Mouse (Mus musculus) neural tube, embryonic 11.5 days (tissue): ENCODE measurements around the gene Tsen2. TPM values are rescaled to one million over a fixed set of nuclear protein-coding genes. Genes with fewer than 3 reads are reported as not detected.

ENCODE experiments used
- ATAC-seq: fragments of 200-750 bp; cut with Nextera tagmentation; 2 replicates; pipeline ENCODE4 v1.8.0; 2017; ENCODE audit warnings: moderate number of reproducible peaks, mild to moderate bottlenecking, moderate TSS enrichment, moderate library complexity; ENCODE audit not compliant: insufficient read depth, low FRiP score, low TSS enrichment
- DNase-seq: peaks from one replicate; pipeline ENCODE4 v3.0.0-alpha.2; 2015; ENCODE audit warnings: low spot score
- H3K27ac ChIP-seq: fragments of 300-500 bp; sonication (generic); 2 replicates; pipeline ENCODE4 v1.5.1; 2014; ENCODE audit warnings: low read depth, mild to moderate bottlenecking, low read length
- H3K27me3 ChIP-seq: fragments of 300-500 bp; sonication (generic); 2 replicates; pipeline ENCODE4 v1.6.1; 2014; ENCODE audit warnings: mild to moderate bottlenecking, low read length, mixed read lengths; ENCODE audit not compliant: control insufficient read depth, insufficient read depth
- H3K36me3 ChIP-seq: fragments of 300-500 bp; sonication (generic); 2 replicates; pipeline ENCODE4 v1.6.1; 2014; ENCODE audit warnings: mild to moderate bottlenecking, low read length, moderate library complexity, mixed read lengths; ENCODE audit not compliant: control insufficient read depth, insufficient read depth
- H3K4me1 ChIP-seq: fragments of 300-500 bp; sonication (generic); 2 replicates; pipeline ENCODE4 v1.6.1; 2014; ENCODE audit warnings: low read length, mixed read lengths; ENCODE audit not compliant: control insufficient read depth, insufficient read depth
- H3K4me2 ChIP-seq: fragments of 300-500 bp; sonication (generic); 2 replicates; pipeline ENCODE4 v1.6.1; 2014; ENCODE audit warnings: low read depth, mild to moderate bottlenecking, moderate library complexity
- H3K4me3 ChIP-seq: fragments of 300-500 bp; sonication (generic); 2 replicates; pipeline ENCODE4 v1.5.1; 2014; ENCODE audit warnings: low read depth, low read length
- H3K9ac ChIP-seq: fragments of 300-500 bp; sonication (generic); 2 replicates; pipeline ENCODE4 v1.6.1; 2014; ENCODE audit warnings: mild to moderate bottlenecking, low read length
- H3K9me3 ChIP-seq: fragments of 300-500 bp; sonication (generic); 2 replicates; pipeline ENCODE4 v1.6.1; 2016; ENCODE audit warnings: low read length; ENCODE audit not compliant: control insufficient read depth
- WGBS: fragments of 180-500 bp; shearing (Covaris S2); extraction: QIAGEN DNeasy Blood & Tissue Kit; methylation state at CpG from one replicate; pipeline ENCODE4 v1.1.7; 2014; 5-methylcytosine and 5-hydroxymethylcytosine counted together
- polyA plus RNA-seq: library from polyadenylated mRNA; unstranded; fragments of >200 nt; fragmentation: Nextera tagmentation; extraction: Ambion mirVana; gene quantifications from 2 replicates; pipeline ENCODE4 v1.2.1, GENCODE M21; 2014

The Tsen2 gene
- polyA plus RNA-seq, 1 experiment from 2014 or later, result 30.5 TPM

DNA sequence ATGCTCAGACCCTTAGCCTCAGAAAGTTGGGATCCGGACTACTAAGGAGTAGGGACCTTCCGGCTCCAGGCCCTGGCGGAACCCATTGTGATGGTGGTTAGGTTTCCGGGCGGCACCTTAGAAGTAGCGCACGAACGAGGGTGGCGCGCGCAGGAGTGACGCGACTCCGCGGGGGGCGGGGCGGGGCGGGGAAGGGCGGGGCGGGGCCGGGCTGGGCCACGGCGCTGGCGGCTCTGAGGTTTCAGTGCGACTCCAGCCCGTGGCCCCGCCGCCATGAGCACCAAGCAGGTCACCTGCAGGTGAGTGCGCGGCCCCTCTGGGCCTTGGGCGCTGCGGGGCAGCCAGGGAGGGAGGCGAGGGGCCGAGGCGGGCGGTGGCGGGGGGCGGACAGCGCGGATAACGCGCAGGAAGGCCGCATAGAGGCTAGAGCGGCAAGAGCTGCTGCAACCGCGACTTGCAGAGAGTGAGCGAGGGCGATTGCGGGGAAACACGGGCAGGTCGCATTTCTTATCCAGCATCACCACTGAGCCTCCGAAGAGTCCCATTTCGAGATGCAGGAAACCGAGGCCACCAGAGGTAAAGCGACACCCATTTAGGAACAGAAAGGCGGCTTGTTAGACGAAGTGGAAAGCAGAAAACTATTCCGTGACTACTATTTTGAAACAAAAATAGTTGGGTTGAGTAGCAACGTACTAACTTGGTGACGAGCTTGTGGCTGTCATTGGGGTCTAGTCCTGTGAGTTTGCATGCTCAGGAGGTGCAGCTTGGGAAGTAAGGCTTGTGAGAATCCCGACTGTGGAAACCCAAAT lies 57.5 kb downstream of the Tsen2 start, which contains the start of gene Mkrn2:
Mkrn2 (plus strand) TSS at position 188 of the 809 bp plus-strand sequence.
- Histone ChIP-seq H3K36me3 (no peaks in the 10 kb centered on the region), H3K9ac (peak within 1 kb of the TSS; percentile 75), H3K27me3 (no peaks in the 10 kb centered on the region), H3K9me3 (no peaks in the 10 kb centered on the region), H3K4me2 (peak within 1 kb of the TSS; percentile 65), H3K4me3 (peak within 1 kb of the TSS; percentile 89), H3K27ac (no peak within 1 kb of the TSS), H3K4me1 (peaks cover 3% of the 10 kb centered on the region)
- DNase-seq, result peak; percentile 86
- WGBS, result 1% methylated on average over 61 of the region's 61 CpGs
- peak; percentile 95 for ATAC-seq

DNA sequence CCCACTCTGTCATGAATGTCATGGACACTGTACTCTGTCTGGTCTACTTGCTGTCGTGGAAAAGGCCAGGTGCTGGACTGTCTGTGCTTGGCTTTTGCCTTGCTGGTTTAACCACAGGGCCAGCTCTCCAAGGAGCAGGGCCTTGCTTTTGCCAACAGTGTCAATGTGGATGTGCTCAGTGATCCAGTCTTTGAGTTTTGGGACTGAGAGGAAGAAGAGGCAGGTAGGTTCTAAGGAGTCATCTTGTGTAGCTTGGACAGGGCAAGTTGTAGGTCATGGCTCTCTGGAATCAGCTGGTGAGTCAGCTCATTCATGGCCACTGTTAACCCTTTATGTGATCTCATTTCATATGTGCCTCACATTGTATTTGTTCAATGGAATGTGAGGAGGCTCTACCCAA lies 62.0 kb downstream of the Tsen2 start:
- H3K27me3 ChIP-seq, result no peaks in the 10 kb centered on the region
- H3K9me3 ChIP-seq, result no peaks in the 10 kb centered on the region

DNA sequence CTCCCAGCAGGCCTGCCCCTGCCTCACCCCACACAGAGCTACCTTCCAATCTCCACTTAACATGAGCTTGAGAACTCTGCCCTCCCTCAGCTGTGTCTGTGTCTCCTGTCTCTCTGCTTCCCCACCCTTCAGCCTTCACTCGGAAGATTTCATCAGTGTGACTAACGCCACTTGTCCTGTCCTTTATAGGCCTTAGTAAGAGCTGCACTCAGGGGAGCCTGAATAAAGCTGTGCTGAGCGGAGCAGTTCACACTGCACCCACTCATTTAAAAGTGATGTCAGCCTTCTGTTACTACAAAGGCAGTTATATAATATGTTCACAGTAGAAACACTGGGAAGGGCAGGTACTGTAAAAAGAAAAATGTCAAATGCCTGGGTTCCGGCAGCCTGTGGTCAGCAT lies 63.0 kb downstream of the Tsen2 start:
- no peaks in the 10 kb centered on the region for H3K27me3 ChIP-seq
- H3K36me3 ChIP-seq, result no peaks in the 10 kb centered on the region; the same call in 1 of the 2 replicates
- H3K9me3 ChIP-seq, result no peaks in the 10 kb centered on the region
- H3K27ac ChIP-seq, result no peak overlapping the region
- DNase-seq (no peak), ATAC-seq (no peak)
- H3K4me3 ChIP-seq, result no peak overlapping the region
- no peak overlapping the region for H3K9ac ChIP-seq
- WGBS, result 78% methylated on average over 4 of the region's 4 CpGs
- peaks cover 2% of the 10 kb centered on the region for H3K4me1 ChIP-seq
- no peak overlapping the region for H3K4me2 ChIP-seq

More for the DNA sequence above, 62.0 kb downstream of the Tsen2 start:
- no peak overlapping the region for H3K4me3 ChIP-seq
- ATAC-seq, result no peak
- no peak overlapping the region for H3K9ac ChIP-seq
- WGBS, result 70% methylated on average over 1 of the region's 1 CpGs
- no peak for DNase-seq
- H3K4me1 ChIP-seq, result peaks cover 3% of the 10 kb centered on the region
- no peaks in the 10 kb centered on the region; the same call in 1 of the 2 replicates for H3K36me3 ChIP-seq
- no peak overlapping the region for H3K4me2 ChIP-seq
- H3K27ac ChIP-seq, result no peak overlapping the region

DNA sequence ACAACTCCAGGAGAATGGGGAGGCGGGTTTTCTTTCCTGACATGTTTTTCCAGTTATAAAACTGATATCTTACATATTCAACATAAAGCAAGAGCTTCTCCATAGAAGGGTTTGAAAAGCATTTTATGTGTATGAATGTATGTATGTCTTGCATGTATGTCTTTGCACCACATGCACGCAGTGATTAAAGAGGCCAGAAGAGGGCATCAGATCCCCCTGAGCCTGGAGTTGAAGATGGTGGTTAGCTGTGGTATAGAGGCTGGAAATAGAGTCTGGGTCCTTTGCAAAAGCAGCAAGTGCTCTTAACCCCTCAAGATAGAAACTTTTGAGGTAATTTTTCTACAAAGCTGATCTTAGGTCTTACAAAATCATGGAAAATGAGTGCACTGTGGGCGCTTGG lies 64.7 kb downstream of the Tsen2 start:
- DNase-seq, result peak; percentile 45
- WGBS, result 72% methylated on average over 3 of the region's 3 CpGs
- peaks cover under 1% of the 10 kb centered on the region; the same call in 1 of the 2 replicates for H3K36me3 ChIP-seq

DNA sequence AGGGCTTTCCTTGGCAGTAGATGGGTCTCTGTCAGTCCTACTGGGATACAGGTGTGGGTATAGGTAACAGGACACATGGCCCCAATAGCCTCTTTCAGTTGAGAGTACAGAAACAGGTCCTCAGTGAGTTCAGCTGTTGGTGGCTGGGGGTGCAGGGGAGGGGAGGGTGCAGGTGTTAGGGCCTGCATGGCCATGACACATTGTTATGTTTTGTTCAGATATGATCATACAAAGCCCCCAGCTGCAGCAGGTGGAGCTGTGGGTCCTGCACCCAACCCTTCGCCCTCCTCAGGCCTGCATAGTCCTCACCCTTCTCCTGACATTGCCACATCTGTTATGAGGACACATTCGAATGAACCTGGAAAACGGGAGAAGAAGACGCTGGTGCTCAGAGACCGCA lies 65.8 kb downstream of the Tsen2 start:
- no peak overlapping the region for H3K27ac ChIP-seq
- no peaks in the 10 kb centered on the region for H3K9me3 ChIP-seq
- no peaks in the 10 kb centered on the region for H3K27me3 ChIP-seq
- peaks cover 5% of the 10 kb centered on the region; the same call in 1 of the 2 replicates for H3K36me3 ChIP-seq
- DNase-seq, result no peak
- H3K4me3 ChIP-seq, result no peak overlapping the region
- WGBS, result 94% methylated on average over 5 of the region's 5 CpGs
- H3K4me2 ChIP-seq, result no peak overlapping the region
- H3K4me1 ChIP-seq, result no peaks in the 10 kb centered on the region
- no peak overlapping the region for H3K9ac ChIP-seq
- no peak for ATAC-seq

More for the DNA sequence above, 64.7 kb downstream of the Tsen2 start:
- no peak overlapping the region for H3K4me3 ChIP-seq
- ATAC-seq, result no peak
- H3K9ac ChIP-seq, result no peak overlapping the region
- H3K4me2 ChIP-seq, result no peak overlapping the region
- no peaks in the 10 kb centered on the region for H3K9me3 ChIP-seq
- H3K27ac ChIP-seq, result no peak overlapping the region
- no peaks in the 10 kb centered on the region for H3K4me1 ChIP-seq
- no peaks in the 10 kb centered on the region for H3K27me3 ChIP-seq

DNA sequence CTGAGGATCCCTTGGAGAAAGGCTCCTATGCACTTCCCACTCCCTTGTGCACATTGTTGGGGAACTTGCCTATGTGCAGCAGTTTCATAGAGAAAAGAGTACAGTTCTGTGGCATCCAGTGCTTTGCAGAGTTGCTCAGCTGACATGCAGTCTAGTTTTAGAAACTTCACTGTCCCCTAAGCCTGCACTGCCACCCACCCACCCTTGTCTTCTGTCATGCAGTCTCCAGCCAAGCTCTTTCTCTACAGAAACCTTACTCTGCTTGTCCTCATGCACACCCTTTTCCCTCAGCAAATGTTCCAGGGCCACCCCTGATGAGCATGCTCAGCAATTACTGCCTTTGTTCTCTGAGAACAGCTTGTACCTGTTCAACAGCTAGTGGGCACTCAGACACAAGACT lies 69.3 kb downstream of the Tsen2 start:
- Histone ChIP-seq H3K4me1 (no peaks in the 10 kb centered on the region), H3K4me3 (no peak overlapping the region), H3K4me2 (no peak overlapping the region), H3K27me3 (no peaks in the 10 kb centered on the region), H3K9me3 (no peaks in the 10 kb centered on the region), H3K27ac (no peak overlapping the region), H3K9ac (no peak overlapping the region), H3K36me3 (peaks cover 19% of the 10 kb centered on the region)
- no peak for ATAC-seq
- DNase-seq, result no peak

DNA sequence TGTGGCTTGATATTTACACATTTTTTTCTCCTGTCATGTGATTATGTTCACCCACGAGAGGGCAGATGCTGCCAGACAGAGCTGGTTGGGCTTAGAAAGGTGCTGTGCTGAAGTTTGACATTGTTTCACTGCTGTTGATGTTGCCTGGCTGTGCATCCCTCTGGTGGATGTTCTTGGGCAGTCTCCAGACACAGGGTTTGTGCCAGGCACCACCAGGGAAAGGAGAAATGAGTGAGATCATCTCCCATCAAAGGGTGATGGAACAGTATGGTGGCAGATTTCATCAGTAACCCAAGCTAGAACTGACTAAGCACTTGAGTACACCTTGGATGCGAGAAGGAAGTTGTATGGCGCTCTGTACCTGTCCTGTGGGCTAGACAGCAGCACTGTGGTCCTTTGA lies 71.5 kb downstream of the Tsen2 start:
- H3K9ac ChIP-seq, result no peak overlapping the region
- H3K4me1 ChIP-seq, result no peaks in the 10 kb centered on the region
- 93% methylated on average over 3 of the region's 3 CpGs for WGBS
- H3K4me2 ChIP-seq, result no peak overlapping the region
- no peak overlapping the region for H3K27ac ChIP-seq
- no peaks in the 10 kb centered on the region for H3K9me3 ChIP-seq
- DNase-seq, result no peak
- H3K4me3 ChIP-seq, result no peak overlapping the region
- peaks cover 28% of the 10 kb centered on the region for H3K36me3 ChIP-seq
- no peaks in the 10 kb centered on the region for H3K27me3 ChIP-seq
- no peak for ATAC-seq

DNA sequence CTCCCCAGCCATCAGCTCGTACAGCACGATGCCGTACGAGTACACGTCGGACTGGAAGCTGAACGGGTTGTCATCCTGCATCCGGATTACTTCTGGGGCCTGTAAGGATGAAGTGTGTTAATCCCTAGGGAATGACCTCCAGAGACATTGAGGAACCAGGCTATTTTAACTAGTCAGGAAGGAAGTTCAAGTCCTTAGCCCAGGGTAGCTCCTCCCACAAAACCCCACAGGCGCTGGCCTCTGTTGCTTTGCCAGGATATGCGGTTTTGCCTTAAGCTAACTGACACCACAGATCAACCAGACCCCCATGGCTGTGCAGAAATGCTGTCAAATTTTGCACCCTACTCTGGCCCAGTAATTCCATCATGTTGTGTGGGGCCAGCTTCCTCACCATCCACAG lies 75.4 kb downstream of the Tsen2 start:
- no peak overlapping the region for H3K4me2 ChIP-seq
- H3K27me3 ChIP-seq, result no peaks in the 10 kb centered on the region
- H3K36me3 ChIP-seq, result peaks cover 29% of the 10 kb centered on the region
- H3K9me3 ChIP-seq, result no peaks in the 10 kb centered on the region
- WGBS, result 94% methylated on average over 10 of the region's 10 CpGs
- no peak overlapping the region for H3K4me3 ChIP-seq
- no peak overlapping the region for H3K9ac ChIP-seq
- ATAC-seq (no peak), DNase-seq (no peak)
- H3K4me1 ChIP-seq, result no peaks in the 10 kb centered on the region
- no peak overlapping the region for H3K27ac ChIP-seq

DNA sequence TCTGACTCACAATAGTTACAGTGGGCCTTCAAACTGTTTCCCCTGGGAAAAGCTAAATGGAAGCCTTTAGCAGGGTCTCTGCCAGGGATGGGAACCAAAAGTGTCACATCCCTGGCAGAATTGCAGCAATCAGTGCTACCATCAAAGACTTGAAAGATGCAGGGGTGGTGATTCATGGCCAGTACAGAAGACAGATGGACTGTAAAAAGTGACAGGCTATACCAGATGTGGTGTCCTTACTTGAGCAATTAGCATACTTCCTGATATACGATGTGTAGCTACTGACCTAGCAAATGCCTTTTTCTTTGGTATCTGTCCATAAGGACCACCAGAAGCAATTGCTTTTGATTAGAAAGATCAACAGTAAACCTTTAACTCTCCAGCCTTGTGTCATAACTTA lies 76.5 kb downstream of the Tsen2 start:
- H3K27ac ChIP-seq, result no peak overlapping the region
- H3K4me1 ChIP-seq, result no peaks in the 10 kb centered on the region
- H3K9me3 ChIP-seq, result no peaks in the 10 kb centered on the region
- H3K4me2 ChIP-seq, result no peak overlapping the region
- no peak overlapping the region for H3K9ac ChIP-seq
- H3K36me3 ChIP-seq, result peaks cover 28% of the 10 kb centered on the region
- ATAC-seq (no peak), DNase-seq (no peak)
- H3K4me3 ChIP-seq, result no peak overlapping the region
- 46% methylated on average over 1 of the region's 1 CpGs for WGBS
- no peaks in the 10 kb centered on the region for H3K27me3 ChIP-seq
